Mouse (Mus musculus): ENCODE measurements around the gene Trp53bp1. TPM values are rescaled to one million over a fixed set of nuclear protein-coding genes. Genes with fewer than 3 reads are reported as not detected.

Trp53bp1 gene
- polyA plus RNA-seq (2015; fragmentation: Nextera tagmentation; extraction: Ambion mirVana) = 186 and 197 TPM in 2 replicates

DNA sequence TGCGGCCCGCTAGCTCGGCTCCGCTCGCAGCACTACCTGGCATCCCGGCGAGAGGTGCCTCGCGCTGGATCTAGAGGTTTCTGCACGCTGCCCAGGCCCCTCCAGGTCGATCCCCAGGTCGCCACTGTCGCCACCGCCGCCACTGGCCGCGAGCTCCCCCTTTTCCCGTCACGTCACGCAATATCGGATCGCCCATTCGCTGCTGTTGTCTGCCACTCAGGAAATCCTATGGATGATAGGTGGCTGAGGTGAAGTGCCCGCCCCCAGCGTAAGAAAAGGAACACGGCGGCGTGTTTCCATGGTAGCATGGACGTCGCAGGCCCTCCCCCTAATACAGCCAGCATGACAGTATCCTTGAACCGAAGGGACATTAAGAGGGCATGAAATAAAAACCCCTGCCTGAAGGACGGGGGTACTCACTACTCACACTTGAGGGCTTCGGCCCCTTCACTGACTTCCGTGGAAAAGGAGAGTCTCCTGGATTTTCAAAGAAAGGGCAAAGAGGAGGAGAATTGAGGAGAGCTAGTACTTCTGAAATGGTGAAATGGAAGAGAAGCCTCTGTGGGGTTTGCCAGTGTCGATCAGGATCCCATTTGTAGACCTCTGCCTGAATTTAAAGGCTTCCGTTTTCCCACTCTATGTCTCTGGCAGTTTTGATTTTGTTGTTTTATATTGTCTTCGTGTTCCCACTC lies at the start of gene Trp53bp1:
TSS of gene Trp53bp1 (minus strand) at position 172 of the 692 bp plus-strand sequence.
- peaks cover 50% of the 10 kb centered on the region for H3K4me1 ChIP-seq
- WGBS = under 1% methylated on average over 37 of the region's 37 CpGs
- H3K9ac ChIP-seq (replicated peaks) = peak within 1 kb of the TSS; percentile 84
- peak within 1 kb of the TSS; percentile 74 for H3K4me3 ChIP-seq
- no peaks in the 10 kb centered on the region for H3K27me3 ChIP-seq
- H3K9me3 ChIP-seq = no peaks in the 10 kb centered on the region
- H3K27ac ChIP-seq (replicated peaks) = peak within 1 kb of the TSS; percentile 92
- ATAC-seq (replicated peaks) = peak; percentile 99
- peaks cover 23% of the 10 kb centered on the region for H3K36me3 ChIP-seq
- H3K4me2 ChIP-seq (replicated peaks) = peak within 1 kb of the TSS; percentile 54

DNA sequence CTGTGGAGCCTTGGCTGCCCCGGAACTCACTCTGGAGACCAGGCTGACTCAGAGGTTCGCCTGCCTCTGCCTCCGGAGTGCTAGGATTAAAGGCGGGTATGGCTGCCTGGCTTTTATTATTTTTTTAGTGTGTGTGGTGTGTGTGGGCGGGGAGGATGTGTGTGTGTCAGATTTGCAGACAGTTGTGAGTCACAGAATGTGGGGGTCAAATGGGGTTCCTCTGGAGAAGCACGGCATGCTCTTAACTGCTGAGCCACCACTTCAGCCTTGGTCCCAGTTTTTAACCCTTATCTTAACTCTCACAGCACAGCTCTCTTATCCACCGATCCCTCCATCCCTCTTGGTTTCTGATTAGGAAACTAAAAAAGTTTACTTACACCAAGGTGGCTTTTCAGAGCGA lies 45.1 kb upstream of the Trp53bp1 start:
- no peak for ATAC-seq (replicated peaks)

DNA sequence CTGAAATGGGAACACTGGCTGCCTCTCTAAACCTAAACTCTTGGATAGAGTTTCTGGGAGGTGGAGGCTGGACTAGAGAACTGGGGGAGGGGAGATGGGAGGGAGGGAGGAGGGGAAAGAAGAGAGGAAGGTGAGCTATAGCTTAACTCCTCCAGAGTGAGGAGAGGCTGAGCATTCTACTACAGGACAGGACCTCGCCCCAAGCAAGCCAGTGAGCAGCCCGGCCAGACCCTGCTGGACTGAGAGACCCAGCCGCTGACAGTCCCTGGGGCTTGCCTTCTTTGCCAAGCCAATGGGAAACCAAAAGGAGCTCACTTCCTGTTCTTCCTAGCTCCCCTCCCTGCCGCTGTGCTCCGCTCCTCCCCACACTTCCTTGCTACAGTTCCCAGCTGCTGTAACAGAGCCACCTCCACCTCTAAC lies 37.8 kb upstream of the Trp53bp1 start:
- no peak for ATAC-seq (replicated peaks)
- Histone ChIP-seq H3K9me3 (no peaks in the 10 kb centered on the region), H3K4me1 (no peaks in the 10 kb centered on the region), H3K27me3 (no peaks in the 10 kb centered on the region), H3K4me2 (replicated peaks) (no peak overlapping the region), H3K36me3 (peaks cover 37% of the 10 kb centered on the region), H3K27ac (replicated peaks) (no peak overlapping the region), H3K9ac (replicated peaks) (no peak overlapping the region), H3K4me3 (no peak overlapping the region)
- 42% methylated on average over 5 of the region's 5 CpGs for WGBS

More for the DNA sequence above, 45.1 kb upstream of the Trp53bp1 start:
- H3K9ac ChIP-seq (replicated peaks) = no peak overlapping the region
- no peak overlapping the region for H3K4me3 ChIP-seq
- H3K27ac ChIP-seq (replicated peaks) = no peak overlapping the region
- WGBS = 87% methylated on average over 8 of the region's 8 CpGs
- H3K27me3 ChIP-seq = no peaks in the 10 kb centered on the region
- H3K9me3 ChIP-seq = no peaks in the 10 kb centered on the region
- H3K4me1 ChIP-seq = no peaks in the 10 kb centered on the region
- H3K36me3 ChIP-seq = peaks cover 13% of the 10 kb centered on the region; the same call in 1 of the 2 replicates
- H3K4me2 ChIP-seq (replicated peaks) = no peak overlapping the region

DNA sequence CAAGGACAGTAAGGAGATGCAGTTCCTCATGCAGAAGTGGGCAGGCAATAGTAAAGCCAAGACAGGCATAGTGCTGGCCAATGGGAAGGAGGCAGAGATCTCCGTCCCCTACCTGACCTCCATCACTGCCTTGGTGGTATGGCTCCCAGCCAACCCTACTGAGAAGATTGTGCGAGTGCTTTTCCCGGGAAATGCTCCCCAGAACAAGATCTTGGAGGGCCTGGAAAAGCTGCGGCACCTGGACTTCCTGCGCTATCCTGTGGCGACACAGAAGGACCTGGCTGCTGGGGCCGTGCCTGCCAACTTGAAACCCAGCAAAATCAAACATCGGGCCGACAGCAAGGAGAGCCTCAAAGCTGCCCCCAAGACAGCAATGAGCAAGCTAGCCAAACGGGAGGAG lies 28.8 kb upstream of the Trp53bp1 start:
- Histone ChIP-seq H3K27me3 (no peaks in the 10 kb centered on the region), H3K4me2 (replicated peaks) (no peak overlapping the region), H3K9ac (replicated peaks) (no peak overlapping the region), H3K27ac (replicated peaks) (no peak overlapping the region), H3K9me3 (no peaks in the 10 kb centered on the region), H3K4me1 (peaks cover 36% of the 10 kb centered on the region), H3K36me3 (peaks cover 46% of the 10 kb centered on the region), H3K4me3 (no peak overlapping the region)
- ATAC-seq (replicated peaks) = no peak
- 90% methylated on average over 10 of the region's 10 CpGs for WGBS

DNA sequence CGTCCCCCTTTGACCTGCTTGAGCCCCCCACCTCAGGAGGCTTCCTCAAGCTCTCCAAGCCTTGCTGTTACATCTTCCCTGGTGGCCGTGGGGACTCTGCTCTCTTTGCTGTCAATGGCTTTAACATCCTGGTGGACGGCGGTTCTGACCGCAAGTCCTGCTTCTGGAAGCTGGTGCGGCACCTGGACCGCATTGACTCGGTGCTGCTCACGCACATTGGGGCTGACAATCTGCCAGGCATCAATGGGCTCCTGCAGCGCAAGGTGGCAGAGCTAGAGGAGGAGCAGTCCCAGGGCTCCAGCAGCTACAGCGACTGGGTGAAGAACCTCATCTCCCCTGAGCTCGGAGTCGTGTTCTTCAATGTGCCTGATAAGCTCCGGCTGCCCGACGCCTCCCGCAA lies 28.3 kb upstream of the Trp53bp1 start:
- 89% methylated on average over 17 of the region's 17 CpGs for WGBS
- ATAC-seq (replicated peaks) = no peak
- Histone ChIP-seq H3K27me3 (no peaks in the 10 kb centered on the region), H3K36me3 (peaks cover 45% of the 10 kb centered on the region), H3K9me3 (no peaks in the 10 kb centered on the region), H3K4me3 (no peak overlapping the region), H3K4me2 (replicated peaks) (no peak overlapping the region), H3K9ac (replicated peaks) (no peak overlapping the region), H3K4me1 (peaks cover 41% of the 10 kb centered on the region), H3K27ac (replicated peaks) (no peak overlapping the region)

DNA sequence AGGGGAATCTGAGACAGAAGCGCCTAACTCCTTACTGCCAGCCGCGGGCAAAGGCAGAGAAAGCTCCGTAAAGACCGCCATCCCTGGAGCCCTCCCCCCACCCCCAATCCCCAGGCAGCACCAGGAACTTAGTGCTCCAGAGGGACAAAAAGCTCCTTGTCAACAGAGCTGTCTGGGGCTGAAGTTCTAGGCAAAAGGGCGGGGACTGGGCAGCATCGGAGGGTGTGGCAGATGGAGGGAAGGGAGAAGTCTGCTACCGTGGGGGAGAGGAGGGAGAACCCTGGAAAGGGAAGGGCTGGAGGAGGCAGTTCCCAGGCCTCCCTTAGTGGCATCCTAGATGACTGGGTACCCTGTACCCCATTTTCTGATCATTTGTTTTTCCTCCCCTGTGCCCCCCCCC lies 26.9 kb upstream of the Trp53bp1 start:
- no peaks in the 10 kb centered on the region for H3K9me3 ChIP-seq
- no peak overlapping the region for H3K4me3 ChIP-seq

DNA sequence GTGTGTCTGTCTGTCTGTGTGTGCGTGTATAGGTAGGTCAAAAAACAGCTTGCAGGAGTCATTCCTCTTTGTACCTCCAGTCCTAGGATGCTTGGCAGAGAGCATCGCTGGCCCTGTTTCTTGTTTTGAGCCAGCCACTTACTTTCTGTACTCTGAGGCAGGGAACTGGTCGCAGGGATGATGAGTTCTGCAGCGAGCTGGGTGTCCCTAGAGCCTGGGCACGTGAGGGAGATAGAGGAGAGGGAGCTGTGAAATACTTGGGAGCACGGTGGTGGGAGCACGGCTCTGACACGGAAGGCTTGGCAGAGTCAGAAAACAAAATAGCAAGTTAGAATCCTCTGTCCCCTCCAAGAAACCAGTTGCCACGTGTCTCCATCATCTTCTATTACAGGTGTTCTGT lies 26.5 kb upstream of the Trp53bp1 start:
- Histone ChIP-seq H3K4me1 (peaks cover 48% of the 10 kb centered on the region), H3K36me3 (peaks cover 28% of the 10 kb centered on the region), H3K9me3 (no peaks in the 10 kb centered on the region), H3K27me3 (no peaks in the 10 kb centered on the region), H3K27ac (replicated peaks) (no peak overlapping the region; the same call in 1 of the 2 replicates), H3K4me3 (no peak overlapping the region), H3K9ac (replicated peaks) (no peak overlapping the region), H3K4me2 (replicated peaks) (peak overlapping the region; percentile 81)
- ATAC-seq (replicated peaks) = no peak
- 8% methylated on average over 9 of the region's 9 CpGs for WGBS

More for the DNA sequence above, 26.9 kb upstream of the Trp53bp1 start:
- no peak for ATAC-seq (replicated peaks)
- peaks cover 48% of the 10 kb centered on the region for H3K4me1 ChIP-seq
- 6% methylated on average over 8 of the region's 8 CpGs for WGBS
- H3K27me3 ChIP-seq = no peaks in the 10 kb centered on the region
- H3K4me2 ChIP-seq (replicated peaks) = peak overlapping the region; percentile 81; the same call in 1 of the 2 replicates
- H3K36me3 ChIP-seq = peaks cover 32% of the 10 kb centered on the region
- H3K27ac ChIP-seq (replicated peaks) = no peak overlapping the region
- no peak overlapping the region for H3K9ac ChIP-seq (replicated peaks)

DNA sequence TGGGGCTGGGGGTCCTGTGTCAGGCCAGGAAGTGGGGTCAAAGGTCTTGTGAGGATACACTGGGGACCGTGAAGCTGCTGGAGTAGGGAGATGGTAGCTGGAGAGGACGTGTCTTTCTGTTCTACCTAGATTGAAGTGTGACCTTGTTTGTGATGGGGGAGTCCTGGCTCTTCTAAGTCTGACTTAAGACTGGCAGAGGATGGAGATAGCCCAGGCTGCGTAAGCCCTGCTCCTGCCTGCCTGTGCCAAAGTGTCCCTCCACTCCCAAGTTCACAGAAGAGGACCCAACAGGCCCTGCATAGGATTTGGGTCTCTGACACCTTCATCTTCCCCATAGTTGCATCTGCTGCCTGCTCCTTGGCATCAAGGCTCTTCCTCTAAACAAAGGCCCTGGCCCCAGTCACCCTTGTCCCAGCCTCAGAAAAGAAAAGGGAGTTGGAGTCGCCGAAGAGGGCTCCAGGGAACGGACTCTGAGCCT lies 25.6 kb upstream of the Trp53bp1 start:
- H3K9ac ChIP-seq (replicated peaks) = peak overlapping the region; percentile 70
- H3K27ac ChIP-seq (replicated peaks) = peak overlapping the region; percentile 83
- H3K4me1 ChIP-seq = peaks cover 48% of the 10 kb centered on the region
- H3K36me3 ChIP-seq = peaks cover 20% of the 10 kb centered on the region
- ATAC-seq (replicated peaks) = peak; percentile 1; the same call in 1 of the 2 replicates
- peak overlapping the region; percentile 81 for H3K4me2 ChIP-seq (replicated peaks)
- 18% methylated on average over 6 of the region's 6 CpGs for WGBS
- peak overlapping the region; percentile 68 for H3K4me3 ChIP-seq
- no peaks in the 10 kb centered on the region for H3K9me3 ChIP-seq
- H3K27me3 ChIP-seq = no peaks in the 10 kb centered on the region

DNA sequence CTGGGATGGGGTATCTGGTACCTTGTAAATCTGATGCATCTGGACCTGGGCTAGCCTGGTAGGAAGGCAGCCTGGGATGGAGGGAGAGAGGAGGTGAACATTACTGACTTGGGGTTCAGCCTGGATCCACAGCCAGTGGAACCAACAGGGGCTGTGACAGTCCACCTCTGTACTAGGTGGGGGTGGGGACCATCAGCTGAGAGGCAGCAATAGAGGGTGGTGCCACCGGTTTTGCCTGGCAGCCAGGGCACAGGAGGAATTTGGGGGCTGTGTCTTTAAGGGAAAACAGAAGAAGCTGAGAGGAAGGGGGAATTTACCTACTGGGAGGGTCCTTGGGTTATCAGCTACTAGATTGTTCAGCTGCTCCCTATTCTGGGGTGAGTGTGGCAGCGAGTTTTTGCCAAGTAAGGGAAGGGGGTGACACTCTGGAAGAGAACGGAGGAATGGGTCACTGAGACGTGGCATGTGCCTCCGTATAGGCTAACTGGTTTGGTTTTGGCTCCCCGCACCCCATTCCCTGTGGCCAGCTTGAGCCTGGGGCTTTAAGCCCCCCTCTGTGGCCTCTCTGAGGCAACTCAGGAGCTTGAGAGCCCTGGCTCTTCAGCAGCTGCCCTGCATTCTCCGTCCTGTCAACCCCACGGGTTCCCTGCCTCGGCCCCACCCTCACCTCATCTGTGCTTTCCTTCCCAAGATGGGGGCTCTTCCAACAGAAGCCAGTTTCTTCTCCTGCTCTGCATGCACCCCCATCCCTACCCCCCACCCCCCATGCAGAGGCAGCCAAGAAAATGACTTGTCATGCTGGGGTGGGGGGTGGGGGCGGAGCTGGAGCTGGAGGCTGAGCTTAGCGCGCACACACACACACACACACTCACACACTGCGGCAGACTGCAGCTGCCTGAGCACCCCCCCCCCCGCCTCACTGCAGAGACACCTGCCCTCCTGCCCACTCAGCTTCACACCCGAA lies 24.7 kb upstream of the Trp53bp1 start:
- peaks cover 13% of the 10 kb centered on the region for H3K36me3 ChIP-seq
- H3K4me3 ChIP-seq = peak overlapping the region; percentile 68
- peak overlapping the region; percentile 81 for H3K4me2 ChIP-seq (replicated peaks)
- H3K9ac ChIP-seq (replicated peaks) = peak overlapping the region; percentile 70
- H3K27ac ChIP-seq (replicated peaks) = peak overlapping the region; percentile 83
- peak; percentile 51 for ATAC-seq (replicated peaks)
- H3K9me3 ChIP-seq = no peaks in the 10 kb centered on the region
- peaks cover 50% of the 10 kb centered on the region for H3K4me1 ChIP-seq
- no peaks in the 10 kb centered on the region for H3K27me3 ChIP-seq
- WGBS = 2% methylated on average over 15 of the region's 15 CpGs

DNA sequence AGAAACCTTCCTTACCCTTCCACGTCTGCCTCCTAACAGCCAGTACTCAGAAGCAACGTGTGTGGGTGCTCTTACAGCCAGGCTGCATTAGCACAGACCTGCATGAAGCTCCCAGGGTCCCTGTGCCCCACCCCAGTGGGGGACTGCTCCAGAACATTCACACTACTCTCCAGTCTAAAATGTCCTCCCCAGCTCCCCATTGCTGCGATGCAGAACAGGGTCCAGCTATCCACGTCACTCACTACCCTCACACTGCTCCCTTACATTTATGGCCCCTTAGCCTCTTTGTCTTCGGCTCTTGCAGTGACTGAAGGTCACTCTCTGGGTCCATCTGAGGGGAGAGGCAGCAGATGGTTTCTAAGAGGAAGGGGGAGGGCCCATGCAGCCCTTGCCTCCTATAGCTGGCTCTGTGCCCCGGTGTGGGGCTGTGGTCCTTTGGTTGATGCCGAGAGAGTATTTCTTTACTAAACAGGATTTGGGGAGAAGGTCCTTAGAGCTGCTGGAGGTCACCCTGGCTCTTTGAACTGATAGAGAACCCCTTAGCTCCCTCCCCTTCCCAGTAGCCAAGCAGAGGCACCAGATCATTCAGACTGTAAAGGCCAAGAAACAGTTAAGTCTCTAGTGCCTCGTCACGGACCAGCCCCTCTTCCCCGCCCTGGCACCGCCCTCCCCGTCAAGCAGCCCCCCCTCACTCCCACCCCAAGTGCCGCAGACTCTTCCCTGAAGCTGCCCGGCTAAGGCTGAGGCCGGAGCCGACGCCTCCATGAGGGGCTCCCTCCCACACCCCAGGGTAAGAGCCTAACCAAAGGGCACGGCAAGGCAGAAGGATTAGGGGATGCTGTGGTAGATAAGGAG lies 23.8 kb upstream of the Trp53bp1 start:
- Histone ChIP-seq H3K27me3 (no peaks in the 10 kb centered on the region), H3K36me3 (peaks cover 4% of the 10 kb centered on the region), H3K9ac (replicated peaks) (peak overlapping the region; percentile 70), H3K4me2 (replicated peaks) (peak overlapping the region; percentile 81), H3K27ac (replicated peaks) (peak overlapping the region; percentile 83), H3K4me3 (peak overlapping the region; percentile 68), H3K4me1 (peaks cover 58% of the 10 kb centered on the region), H3K9me3 (no peaks in the 10 kb centered on the region)
- under 1% methylated on average over 18 of the region's 18 CpGs for WGBS
- ATAC-seq (replicated peaks) = peak; percentile 84

DNA sequence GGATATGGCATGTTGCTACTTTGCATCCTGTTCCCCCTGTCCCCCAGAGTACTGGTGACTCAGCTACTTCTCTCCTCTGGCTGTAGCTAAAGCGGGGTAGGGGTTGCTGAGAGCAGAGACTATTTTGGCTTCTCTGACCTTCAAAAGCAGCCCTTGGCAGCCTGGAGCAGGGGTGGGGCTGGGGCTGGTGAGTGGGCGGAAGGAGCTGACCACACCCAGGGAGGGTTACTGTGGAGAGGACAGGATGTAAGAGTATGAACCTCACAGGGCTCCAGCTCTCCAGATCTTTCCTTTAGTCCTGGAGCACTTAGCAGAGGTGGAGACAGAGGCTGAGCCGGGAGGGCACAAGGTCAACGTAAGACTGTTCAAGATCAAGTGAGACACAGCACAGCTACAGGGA lies 23.0 kb upstream of the Trp53bp1 start:
- peak overlapping the region; percentile 81 for H3K4me2 ChIP-seq (replicated peaks)
- no peak for ATAC-seq (replicated peaks)
- H3K27ac ChIP-seq (replicated peaks) = 0 out of 2 replicates have a peak overlapping the region, but pooled peaks have one; percentile 83
- peak overlapping the region; percentile 68 for H3K4me3 ChIP-seq
- WGBS = 55% methylated on average over 4 of the region's 4 CpGs
- no peak overlapping the region for H3K9ac ChIP-seq (replicated peaks)
- H3K9me3 ChIP-seq = no peaks in the 10 kb centered on the region
- no peaks in the 10 kb centered on the region for H3K27me3 ChIP-seq
- peaks cover 62% of the 10 kb centered on the region for H3K4me1 ChIP-seq
- H3K36me3 ChIP-seq = no peaks in the 10 kb centered on the region
